Mouse (Mus musculus) megakaryocyte, adult 5-6 weeks (primary cell): ENCODE measurements at regions not wholly inside any gene's neighbourhood (a gene's known extent, or its start where the extent isn't known, plus 50 kb on each side); places are given as distances from the start of the nearest gene placed in this dataset.

Experiments used
- ATAC-seq: 2 replicates; pipeline ENCODE4 v1.8.0; 2016; ENCODE audit warnings: mild to moderate bottlenecking, inconsistent platforms; ENCODE audit not compliant: poor library complexity, severe bottlenecking

GRCm38 (mm10) chr8:26659381-26659780, 317.7 kb upstream of the Zfp703 start:
- peak; percentile 54; the same call in 1 of the 2 replicates for ATAC-seq

DNA sequence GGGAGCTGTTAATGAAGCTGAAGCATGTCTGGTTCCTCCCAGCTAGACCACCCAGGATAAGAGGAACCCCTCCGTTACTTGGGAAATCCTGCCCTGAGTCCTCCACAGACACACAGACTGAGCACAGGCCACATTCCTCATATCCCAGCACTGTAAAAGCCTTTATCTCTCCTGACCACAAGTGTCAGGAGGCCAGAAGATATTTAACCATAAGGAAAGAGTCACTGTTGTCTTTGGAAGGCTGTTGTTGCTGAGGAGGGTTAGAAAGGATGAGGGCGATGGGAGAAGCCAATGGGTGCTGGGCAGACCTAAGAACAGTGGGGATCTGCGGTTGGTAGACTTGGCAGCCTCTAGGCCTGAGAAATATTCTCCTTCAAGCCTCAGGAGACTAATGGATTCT, 307.6 kb upstream of the Zfp703 start:
- no peak for ATAC-seq

DNA sequence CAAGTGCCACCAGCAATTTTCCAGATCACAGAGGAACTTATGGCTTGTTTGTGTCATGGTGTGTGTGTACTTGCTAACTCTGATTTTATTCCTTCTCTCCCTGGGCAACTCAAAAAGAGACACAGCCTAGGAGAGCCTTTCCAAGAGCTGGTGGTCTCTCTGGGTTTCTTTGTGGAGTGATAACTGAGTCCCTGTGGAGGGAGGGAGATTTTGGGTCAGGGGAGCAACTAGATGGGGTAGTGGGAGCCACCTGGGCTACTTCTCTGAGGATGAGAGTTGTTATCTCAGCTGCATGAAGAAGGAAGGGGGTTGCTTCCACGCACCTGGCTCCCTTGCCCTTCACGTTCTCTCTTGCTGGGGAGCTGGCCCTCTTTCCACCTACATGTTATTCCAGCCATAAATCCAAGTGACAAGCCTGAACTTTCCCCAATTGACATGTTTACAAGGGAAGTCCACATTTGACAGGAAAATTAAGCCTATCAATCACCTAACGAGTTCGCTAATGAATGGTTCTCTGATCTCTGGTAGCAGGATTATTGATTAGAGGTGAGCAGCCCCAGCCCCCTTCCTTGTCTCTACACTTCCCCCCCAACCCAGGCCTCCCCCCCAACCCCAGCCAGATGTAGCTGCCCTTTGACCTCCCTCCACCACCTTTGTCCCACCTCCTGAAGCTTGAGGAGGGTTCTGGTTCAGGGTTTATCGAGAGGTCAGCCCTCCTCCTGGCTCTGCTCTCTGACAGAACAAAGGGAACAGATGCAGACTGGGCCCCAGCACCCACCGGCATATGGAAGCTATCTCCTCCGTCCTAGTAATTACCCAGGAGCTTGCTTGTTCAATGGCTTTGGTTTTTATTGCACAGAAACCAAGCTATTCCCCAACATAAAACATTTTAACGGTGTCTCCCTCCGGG, 304.4 kb upstream of the Zfp703 start:
- ATAC-seq, result no peak

DNA sequence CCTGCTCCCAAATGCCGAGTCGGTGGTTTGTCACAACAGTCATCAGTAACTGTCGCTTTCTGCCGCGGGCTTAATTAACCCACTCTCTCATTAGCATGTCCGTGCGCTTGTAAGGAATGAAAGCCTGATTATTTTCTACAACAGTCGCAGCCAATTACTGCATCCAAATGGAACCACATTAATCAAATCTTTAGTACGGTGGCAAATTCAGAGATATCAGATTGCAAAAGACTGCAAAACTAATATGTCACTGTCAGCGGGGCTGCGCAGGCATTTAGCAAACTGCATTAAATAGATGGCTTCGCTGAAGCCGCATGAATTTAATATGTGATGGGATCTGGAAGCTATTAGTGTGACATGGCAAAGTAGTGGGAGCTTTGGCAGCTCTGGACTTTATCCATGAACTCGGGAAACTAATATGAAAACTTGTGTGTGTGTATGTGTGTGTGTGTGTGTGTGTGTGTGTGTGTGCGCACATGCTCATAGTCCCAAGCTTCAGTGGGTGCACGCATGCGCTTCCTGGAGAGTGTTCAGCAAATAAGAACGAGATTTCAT, 299.5 kb upstream of the Zfp703 start:
- ATAC-seq, result no peak

- no peak for ATAC-seq
These were observed 296.2 kb upstream of the Zfp703 start for GRCm38 (mm10) chr8:26680891-26681381.

GRCm38 (mm10) chr8:26687146-26687545, 290.0 kb upstream of the Zfp703 start:
- ATAC-seq, result no peak

DNA sequence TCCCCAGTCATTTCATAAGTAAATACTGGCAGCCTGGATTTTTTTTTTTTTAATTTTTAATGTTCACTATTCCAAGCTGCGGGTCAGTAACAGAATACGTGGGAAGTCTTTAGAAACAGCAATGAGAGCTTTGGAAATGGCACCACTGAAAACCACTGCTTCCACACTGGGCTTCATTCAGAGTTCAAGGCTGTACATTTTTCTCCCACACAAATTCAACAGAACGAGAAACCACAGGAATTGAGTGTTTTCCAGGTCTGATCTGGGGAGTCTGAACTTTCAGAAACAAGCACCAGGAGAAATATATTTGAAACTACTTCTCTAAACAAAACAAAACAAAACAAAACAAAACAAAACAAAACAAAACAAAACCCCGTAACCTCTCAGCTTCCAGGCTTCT, 289.1 kb upstream of the Zfp703 start:
- ATAC-seq, result no peak

- ATAC-seq, result no peak
These were observed 288.2 kb upstream of the Zfp703 start for GRCm38 (mm10) chr8:26688745-26689478.

- ATAC-seq, result peak; percentile 66
These were observed 287.5 kb upstream of the Zfp703 start for GRCm38 (mm10) chr8:26689479-26690177.

DNA sequence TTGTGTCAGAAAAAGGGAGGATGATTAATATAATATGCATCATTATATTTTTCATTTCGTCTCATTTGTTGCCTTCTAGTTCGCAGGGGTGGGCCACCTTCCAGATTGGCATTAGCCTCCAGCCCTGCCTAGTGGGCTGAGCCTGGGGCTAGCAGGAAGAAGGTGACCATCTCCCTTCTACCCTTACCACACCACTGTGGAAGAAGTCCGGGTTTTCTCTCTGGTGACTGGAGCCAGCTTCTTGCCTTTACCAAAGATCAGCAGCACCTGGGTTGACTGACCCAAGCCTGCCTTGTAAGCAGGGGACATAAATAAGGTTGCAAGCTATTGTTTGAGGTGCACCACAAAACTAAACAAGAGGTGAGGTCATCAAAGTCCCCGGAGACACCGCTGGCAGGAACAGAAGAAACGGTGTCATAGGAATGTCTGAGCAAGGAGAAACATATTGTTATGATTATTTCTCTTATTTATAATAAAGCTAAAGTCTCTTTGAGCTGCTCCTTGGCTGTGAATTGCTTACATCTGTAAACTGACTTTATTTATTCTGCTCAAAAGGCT, 286.9 kb upstream of the Zfp703 start:
- peak; percentile 25; the same call in 1 of the 2 replicates for ATAC-seq

- ATAC-seq, result peak; percentile 80
These were observed 279.5 kb upstream of the Zfp703 start for GRCm38 (mm10) chr8:26697579-26698084.

GRCm38 (mm10) chr8:26698580-26698979, 278.5 kb upstream of the Zfp703 start:
- ATAC-seq, result peak; percentile 90

- ATAC-seq, result no peak
These were observed 270.9 kb upstream of the Zfp703 start for GRCm38 (mm10) chr8:26706048-26706767.

- ATAC-seq, result no peak
These were observed 270.4 kb upstream of the Zfp703 start for GRCm38 (mm10) chr8:26706768-26707156.

GRCm38 (mm10) chr8:26713836-26714235, 263.3 kb upstream of the Zfp703 start:
- ATAC-seq, result no peak

GRCm38 (mm10) chr8:26714714-26715113, 262.4 kb upstream of the Zfp703 start:
- no peak for ATAC-seq

GRCm38 (mm10) chr8:26718409-26719355, 258.4 kb upstream of the Zfp703 start:
- no peak for ATAC-seq

- ATAC-seq, result no peak
These were observed 254.4 kb upstream of the Zfp703 start for GRCm38 (mm10) chr8:26722766-26723165.

GRCm38 (mm10) chr8:26724628-26725027, 252.5 kb upstream of the Zfp703 start:
- ATAC-seq, result no peak
